Comparison of ENCODE assay signal across 21 mouse cellular contexts in genomic region chr14:121151837-121152236, GRCm38 (mm10).
DNase-seq lines count a peak whose midpoint lies in the region; ATAC-seq and TF ChIP-seq lines count a peak whose summit lies in the region.
"Had no signal": no experiment of that assay in that cellular context is flagged by ENCODE, and none has a peak within 500 bp of the region (broad histone marks: within the 10 kb centered on the region; RNA-seq: fewer than 3 reads in every experiment).

No protein-coding gene starts in this region.

- H3K9ac ChIP-seq in limb, embryonic 12.5 days (replicated peaks) = no peak overlapping the region
- H3K9ac ChIP-seq in forebrain, embryonic 16.5 days (replicated peaks; ENCODE audit: low read depth, low read length) = no peak overlapping the region
- no peak overlapping the region for H3K9ac ChIP-seq in limb, embryonic 15.5 days
- H3K9ac ChIP-seq: heart, embryonic 15.5 days; stomach, embryonic 15.5 days had no signal

- no peak for TF ChIP-seq POLR2A in kidney, adult 2 months (IDR thresholded peaks at IDR 0.05; ENCODE audit: low read depth, low read length)

- peaks cover 37% of the 10 kb centered on the region for H3K4me1 ChIP-seq in kidney, adult 2 months (ENCODE audit: control insufficient read depth, insufficient read depth, low read length)
- H3K4me1 ChIP-seq in limb, embryonic 12.5 days (replicated peaks) = peaks cover 66% of the 10 kb centered on the region
- H3K4me1 ChIP-seq in limb, embryonic 10.5 days = peaks cover 60% of the 10 kb centered on the region
- H3K4me1 ChIP-seq in forebrain, embryonic 16.5 days (replicated peaks; ENCODE audit: control insufficient read depth, insufficient read depth, low read length) = peaks cover 36% of the 10 kb centered on the region
- H3K4me1 ChIP-seq in limb, embryonic 15.5 days = peaks cover 44% of the 10 kb centered on the region
- H3K4me1 ChIP-seq: megakaryocyte, embryonic 14.5 days had no signal

- H3K9me3 ChIP-seq in limb, embryonic 12.5 days = no peaks in the 10 kb centered on the region
- no peaks in the 10 kb centered on the region for H3K9me3 ChIP-seq in limb, embryonic 10.5 days (replicated peaks)
- no peaks in the 10 kb centered on the region for H3K9me3 ChIP-seq in forebrain, embryonic 16.5 days (ENCODE audit: control insufficient read depth, low read length)
- no peaks in the 10 kb centered on the region for H3K9me3 ChIP-seq in limb, embryonic 15.5 days
- H3K9me3 ChIP-seq: heart, embryonic 15.5 days; stomach, embryonic 15.5 days had no signal

- H3K4me2 ChIP-seq in limb, embryonic 12.5 days = no peak overlapping the region
- no peak overlapping the region for H3K4me2 ChIP-seq in forebrain, embryonic 16.5 days (ENCODE audit: low read length)
- H3K4me2 ChIP-seq in limb, embryonic 15.5 days = no peak overlapping the region; the same call in 1 of the 2 replicates
- H3K4me2 ChIP-seq: heart, embryonic 15.5 days; liver, embryonic 11.5 days; stomach, embryonic 15.5 days had no signal

- H3K27me3 ChIP-seq in kidney, adult 2 months (replicated peaks; ENCODE audit: control insufficient read depth, insufficient read depth, low read length) = no peaks in the 10 kb centered on the region
- H3K27me3 ChIP-seq in limb, embryonic 12.5 days = no peaks in the 10 kb centered on the region
- H3K27me3 ChIP-seq in limb, embryonic 10.5 days (ENCODE audit: low read depth, poor library complexity, severe bottlenecking) = no peaks in the 10 kb centered on the region
- no peaks in the 10 kb centered on the region for H3K27me3 ChIP-seq in forebrain, embryonic 16.5 days (replicated peaks; ENCODE audit: control insufficient read depth, insufficient read depth, low read length)
- H3K27me3 ChIP-seq in limb, embryonic 15.5 days = no peaks in the 10 kb centered on the region
- H3K27me3 ChIP-seq: heart, embryonic 15.5 days; megakaryocyte, embryonic 14.5 days; stomach, embryonic 15.5 days had no signal

- no peak for ATAC-seq in limb, embryonic 12.5 days (ENCODE audit: insufficient number of reproducible peaks, insufficient read depth, low FRiP score, low TSS enrichment, low read depth)
- peak; percentile 54 for ATAC-seq in forebrain, embryonic 16.5 days
- ATAC-seq in limb, embryonic 15.5 days (ENCODE audit: insufficient number of reproducible peaks, low FRiP score, low TSS enrichment, low read depth) = no peak
- no peak for ATAC-seq in cerebellum, adult (ENCODE audit: insufficient number of reproducible peaks, low FRiP score, low TSS enrichment)

- WGBS in kidney, adult 2 months = 62% methylated on average over 10 of the region's 10 CpGs
- WGBS in limb, embryonic 12.5 days = 63% methylated on average over 10 of the region's 10 CpGs
- 86% methylated on average over 10 of the region's 10 CpGs for WGBS in limb, embryonic 10.5 days
- whole genome bisulfite sequencing in forebrain, embryonic 16.5 days = 60% methylated on average over 10 of the region's 10 CpGs
- WGBS in limb, embryonic 15.5 days = 54% methylated on average over 10 of the region's 10 CpGs

- no peak for TF ChIP-seq CTCF in kidney, adult 2 months (conservative IDR thresholded peaks at IDR 0.05; ENCODE audit: insufficient read depth, insufficient read length, low read depth, low read length)

- H3K27ac ChIP-seq in kidney, adult 2 months (ENCODE audit: insufficient read depth, low read depth, low read length) = peak overlapping the region; percentile 80
- peak overlapping the region; percentile 43 for H3K27ac ChIP-seq in limb, embryonic 12.5 days
- no peak overlapping the region for H3K27ac ChIP-seq in limb, embryonic 10.5 days
- peak overlapping the region; percentile 24; the same call in 1 of the 2 replicates for H3K27ac ChIP-seq in forebrain, embryonic 16.5 days (ENCODE audit: low read length)
- peak overlapping the region; percentile 60 for H3K27ac ChIP-seq in limb, embryonic 15.5 days
- H3K27ac ChIP-seq: stomach, embryonic 15.5 days had no signal

- DNase-seq in kidney, adult 2 months = peak; percentile 69
- DNase-seq in kidney, adult 11 months = no peak
- DNase-seq in limb, embryonic 10.5 days (ENCODE audit: low spot score) = no peak
- DNase-seq in heart, postnatal 25 days (ENCODE audit: low spot score) = no peak
- DNase-seq: adrenal gland, adult 2 months; cerebellum, adult 11 months; cerebellum, postnatal 14 days; gastrocnemius, postnatal 25 days; lung, adult 2 months; midbrain, embryonic 14.5 days; retina, postnatal 1 day; thymus, adult 18-20 months had no signal

- intact Hi-C loops in heart, postnatal 25 days (cut with DNase I) = no loop called here

- H3K36me3 ChIP-seq in kidney, adult 2 months (ENCODE audit: control insufficient read depth, insufficient read depth, low read length) = no peaks in the 10 kb centered on the region
- peaks cover 5% of the 10 kb centered on the region; the same call in 1 of the 2 replicates for H3K36me3 ChIP-seq in limb, embryonic 12.5 days
- H3K36me3 ChIP-seq in limb, embryonic 10.5 days = peaks cover 21% of the 10 kb centered on the region
- no peaks in the 10 kb centered on the region for H3K36me3 ChIP-seq in forebrain, embryonic 16.5 days (ENCODE audit: control insufficient read depth, insufficient read depth)
- H3K36me3 ChIP-seq in limb, embryonic 15.5 days = no peaks in the 10 kb centered on the region; the same call in 1 of the 2 replicates
- H3K36me3 ChIP-seq: heart, embryonic 15.5 days; stomach, embryonic 15.5 days had no signal

- H3K4me3 ChIP-seq in kidney, adult 2 months (ENCODE audit: insufficient read depth, low read depth, low read length) = no peak overlapping the region
- no peak overlapping the region for H3K4me3 ChIP-seq in limb, embryonic 12.5 days (replicated peaks)
- H3K4me3 ChIP-seq in limb, embryonic 10.5 days = no peak overlapping the region
- no peak overlapping the region for H3K4me3 ChIP-seq in forebrain, embryonic 16.5 days (replicated peaks; ENCODE audit: low read length)
- no peak overlapping the region for H3K4me3 ChIP-seq in limb, embryonic 15.5 days
- H3K4me3 ChIP-seq: erythroblast, embryonic 14.5 days; heart, embryonic 15.5 days; megakaryocyte, embryonic 14.5 days; stomach, embryonic 15.5 days had no signal
